Mouse (Mus musculus) retina, postnatal 1 day (tissue): ENCODE data around the gene Neu1.
A peak's percentile ranks its signal among the peaks of the same experiment; 100 is the strongest.
"Not testable (repeated sequence)": the region's sequence is repeated elsewhere in the genome, so short reads cannot be mapped to it uniquely, and the experiment has no call there.

Experiments used
- DNase-seq: peaks from one replicate; pipeline ENCODE4 v3.0.0-alpha.2; 2012

The Neu1 gene

GRCm38 (mm10) chr17:34910982-34911381 lies 20.1 kb upstream of the Neu1 start:
- DNase-seq = no peak

DNA sequence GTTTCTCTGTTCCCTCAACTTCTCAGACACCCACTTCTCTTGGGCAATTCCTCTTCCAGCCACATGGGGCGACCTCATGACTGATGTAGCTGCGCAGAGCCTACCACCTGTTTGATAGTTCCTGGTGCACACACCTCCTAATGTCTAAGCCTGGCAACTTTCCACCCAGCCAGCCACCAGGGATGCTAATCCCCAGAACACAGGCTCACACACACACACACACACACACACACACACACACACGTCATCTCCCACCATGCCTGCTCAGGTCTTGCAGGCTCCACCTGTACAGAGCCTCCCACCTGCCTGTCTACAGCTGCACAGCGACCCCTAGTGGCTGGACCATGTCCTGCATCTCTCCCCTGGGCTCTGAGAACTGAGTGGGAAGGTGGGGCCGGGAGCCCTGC lies 19.1 kb upstream of the Neu1 start:
- DNase-seq = peak; percentile 77

DNA sequence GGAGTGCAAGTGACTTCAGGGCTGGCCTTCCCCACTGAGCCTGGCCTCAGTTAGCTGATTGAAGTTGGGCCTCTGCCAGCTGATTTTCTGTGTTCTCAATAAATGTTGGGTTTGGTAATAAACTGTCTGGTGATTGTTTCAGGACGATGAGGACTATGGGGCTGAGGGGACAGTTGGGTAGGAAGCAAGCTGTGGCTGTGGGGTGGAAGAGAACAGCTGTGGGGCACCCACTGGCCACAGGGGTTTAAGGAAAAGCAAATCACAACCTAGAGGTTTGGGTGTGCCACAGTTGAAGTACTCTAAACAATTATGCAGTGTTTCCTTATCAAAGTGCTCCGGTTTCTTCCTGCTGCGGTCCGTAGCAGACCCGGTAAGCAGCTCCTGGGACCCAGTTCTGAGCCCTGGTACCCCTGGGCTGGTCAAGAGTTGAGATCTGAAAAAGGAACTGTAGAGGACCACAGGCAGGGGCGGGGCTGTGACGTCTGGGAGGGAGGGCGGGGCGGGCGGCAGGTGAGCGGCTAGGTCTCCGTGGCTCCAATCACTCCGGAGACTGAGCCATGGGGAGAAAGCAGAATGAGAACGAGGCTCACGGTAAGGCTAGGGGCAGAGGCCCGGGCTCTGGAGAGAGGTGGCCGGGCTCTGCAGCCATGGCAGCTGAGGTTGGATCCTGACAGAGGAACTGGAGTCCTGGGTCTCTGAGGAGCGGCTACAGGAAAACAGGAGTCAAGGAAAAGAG lies 17.0 kb upstream of the Neu1 start, which contains the start of gene Slc44a4:
Gene Slc44a4 (plus strand): TSS at position 537 of the 736 bp plus-strand sequence.
- DNase-seq = no peak

DNA sequence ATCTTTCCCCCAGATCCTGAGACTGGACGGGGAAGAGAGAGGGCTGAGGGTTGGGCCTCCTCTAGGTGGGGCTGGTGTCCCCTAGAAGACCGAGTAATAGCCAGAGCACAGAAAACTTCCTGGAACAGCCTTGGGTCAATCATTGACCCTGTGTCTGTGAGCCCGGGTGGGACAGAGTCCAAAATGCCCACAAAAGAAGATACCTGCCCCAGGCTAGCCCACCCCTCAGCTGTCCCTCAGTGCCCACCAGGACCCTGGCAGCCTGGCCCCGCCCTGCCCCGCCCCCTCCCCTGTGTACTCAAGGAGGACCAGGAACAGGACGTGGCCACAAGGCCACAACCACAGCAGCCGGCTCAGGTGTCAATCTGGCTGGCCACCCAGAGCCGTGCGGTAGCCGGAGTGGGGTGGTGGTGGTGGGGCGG lies 15.6 kb upstream of the Neu1 start:
- peak; percentile 35 for DNase-seq

DNA sequence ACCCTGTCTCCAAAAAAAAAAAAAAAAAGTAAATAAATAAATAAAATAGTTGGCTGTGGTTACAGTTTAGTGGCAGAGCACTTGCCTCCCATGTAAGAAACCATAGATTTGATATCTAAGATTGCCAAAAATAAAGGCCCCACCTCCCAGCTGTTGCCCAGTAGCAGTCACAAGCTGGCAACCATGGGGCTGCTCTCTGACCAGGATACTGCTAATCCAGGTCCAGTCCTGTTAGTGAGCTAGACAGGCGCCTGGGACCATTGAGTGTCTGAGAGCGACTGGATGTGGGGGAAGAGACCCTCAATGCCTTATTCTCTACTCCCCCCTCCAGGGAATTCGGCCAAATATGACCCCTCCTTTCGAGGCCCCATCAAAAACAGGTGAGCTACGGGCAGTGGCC lies 14.7 kb upstream of the Neu1 start:
- no peak for DNase-seq

DNA sequence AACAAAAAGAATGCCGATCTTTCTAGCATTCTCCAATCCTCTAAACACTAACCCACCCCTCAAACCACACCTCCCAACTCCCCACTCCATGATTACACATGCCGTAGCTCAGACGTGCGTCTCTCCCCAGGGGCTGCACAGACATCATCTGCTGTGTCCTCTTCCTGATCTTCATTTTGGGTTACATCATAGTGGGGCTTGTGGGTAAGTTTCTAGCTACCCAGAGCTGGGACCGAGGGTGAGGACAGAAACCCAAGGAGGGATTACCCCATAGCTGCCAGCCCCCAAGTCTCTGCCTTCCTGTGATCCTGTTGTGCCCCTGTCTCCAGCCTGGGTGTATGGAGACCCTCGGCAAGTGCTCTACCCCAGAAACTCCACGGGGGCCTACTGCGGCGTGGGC lies 13.9 kb upstream of the Neu1 start:
- no peak for DNase-seq

- DNase-seq = peak; percentile 22
Observed at GRCm38 (mm10) chr17:34922939-34923338, 8.1 kb upstream of the Neu1 start.

GRCm38 (mm10) chr17:34924258-34924657 lies 6.8 kb upstream of the Neu1 start:
- DNase-seq = no peak

DNA sequence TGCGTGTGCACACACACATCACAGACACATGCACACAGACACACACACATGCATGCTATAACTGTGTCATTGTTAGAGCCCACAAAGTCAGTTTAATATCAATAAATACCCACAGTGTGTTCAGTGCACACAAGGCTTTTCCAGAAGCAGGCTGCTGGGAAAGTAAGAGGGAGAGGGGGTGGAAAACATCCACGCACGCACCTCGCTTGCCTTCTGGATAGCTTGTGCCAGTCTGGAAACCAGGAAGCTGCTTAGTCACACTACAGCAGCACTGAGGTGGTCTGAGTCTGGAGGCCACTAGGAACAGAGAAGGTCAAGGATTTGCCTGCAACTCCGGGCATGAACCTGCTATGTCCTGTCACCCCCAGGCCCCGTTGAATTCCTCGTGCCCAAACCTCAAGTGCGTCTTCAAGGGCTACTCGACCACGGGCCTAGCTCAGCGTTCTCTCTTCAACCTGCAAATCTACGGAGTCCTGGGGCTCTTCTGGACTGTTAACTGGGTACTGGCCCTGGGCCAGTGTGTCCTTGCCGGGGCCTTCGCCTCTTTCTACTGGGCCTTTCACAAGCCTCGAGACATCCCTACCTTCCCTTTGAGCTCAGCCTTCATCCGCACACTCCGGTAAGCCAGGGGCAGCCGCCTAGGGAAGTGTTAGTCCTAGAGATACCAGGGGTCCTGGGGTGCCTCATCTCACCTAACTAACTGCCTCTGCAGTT lies 3.6 kb upstream of the Neu1 start:
- no peak for DNase-seq

GRCm38 (mm10) chr17:34928841-34929240 lies 2.2 kb upstream of the Neu1 start:
- DNase-seq = no peak

DNA sequence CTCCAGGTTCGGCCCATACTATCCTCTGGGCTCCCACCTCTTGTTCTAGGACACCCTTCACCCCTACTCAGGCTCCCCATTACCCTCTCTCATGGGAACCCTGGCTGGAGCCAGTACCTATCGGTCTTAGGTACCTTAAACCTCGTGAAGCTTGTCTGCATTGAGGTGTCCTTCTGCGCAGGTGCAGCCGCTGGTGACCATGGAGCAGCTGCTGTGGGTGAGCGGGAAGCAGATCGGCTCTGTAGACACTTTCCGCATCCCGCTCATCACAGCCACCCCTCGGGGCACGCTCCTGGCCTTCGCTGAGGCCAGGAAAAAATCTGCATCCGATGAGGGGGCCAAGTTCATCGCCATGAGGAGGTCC lies 664 bp downstream of the Neu1 start:
- DNase-seq = peak; percentile 52

GRCm38 (mm10) chr17:34932287-34932686 lies 1.2 kb downstream of the Neu1 start:
- no peak for DNase-seq

DNA sequence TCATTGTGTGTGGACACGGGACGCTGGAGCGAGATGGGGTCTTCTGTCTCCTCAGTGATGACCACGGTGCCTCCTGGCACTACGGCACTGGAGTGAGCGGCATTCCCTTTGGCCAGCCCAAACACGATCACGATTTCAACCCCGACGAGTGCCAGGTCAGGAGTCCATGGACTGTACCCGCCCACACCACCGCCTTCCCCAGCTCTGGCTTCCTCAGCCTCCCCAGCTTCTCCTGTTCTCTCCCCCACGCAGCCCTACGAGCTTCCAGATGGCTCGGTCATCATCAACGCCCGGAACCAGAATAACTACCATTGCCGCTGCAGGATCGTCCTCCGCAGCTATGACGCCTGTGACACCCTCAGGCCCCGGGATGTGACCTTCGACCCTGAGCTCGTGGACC lies 3.0 kb downstream of the Neu1 start:
- no peak for DNase-seq

DNA sequence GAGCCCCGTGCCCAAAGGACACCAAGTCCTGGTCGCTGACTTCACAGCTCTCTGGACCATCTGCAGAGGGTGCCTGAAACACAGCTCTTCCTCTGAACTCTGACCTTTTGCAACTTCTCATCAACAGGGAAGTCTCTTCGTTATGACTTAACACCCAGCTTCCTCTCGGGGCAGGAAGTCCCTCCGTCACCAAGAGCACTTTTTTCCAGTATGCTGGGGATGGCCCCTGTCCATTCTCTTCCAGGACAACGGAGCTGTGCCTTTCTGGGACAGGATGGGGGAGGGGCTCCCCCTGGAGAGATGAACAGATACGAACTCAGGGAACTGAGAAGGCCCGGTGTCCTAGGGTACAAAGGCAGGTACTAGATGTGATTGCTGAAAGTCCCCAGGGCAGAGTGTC lies 3.8 kb downstream of the Neu1 start:
- DNase-seq = no peak

GRCm38 (mm10) chr17:34937960-34938505 lies 7.0 kb downstream of the Neu1 start:
- DNase-seq = no peak

- peak; percentile 41 for DNase-seq
Observed at GRCm38 (mm10) chr17:34941344-34942041, 10.4 kb downstream of the Neu1 start.

- DNase-seq = no peak
Observed at GRCm38 (mm10) chr17:34943128-34943815, 12.2 kb downstream of the Neu1 start.

DNA sequence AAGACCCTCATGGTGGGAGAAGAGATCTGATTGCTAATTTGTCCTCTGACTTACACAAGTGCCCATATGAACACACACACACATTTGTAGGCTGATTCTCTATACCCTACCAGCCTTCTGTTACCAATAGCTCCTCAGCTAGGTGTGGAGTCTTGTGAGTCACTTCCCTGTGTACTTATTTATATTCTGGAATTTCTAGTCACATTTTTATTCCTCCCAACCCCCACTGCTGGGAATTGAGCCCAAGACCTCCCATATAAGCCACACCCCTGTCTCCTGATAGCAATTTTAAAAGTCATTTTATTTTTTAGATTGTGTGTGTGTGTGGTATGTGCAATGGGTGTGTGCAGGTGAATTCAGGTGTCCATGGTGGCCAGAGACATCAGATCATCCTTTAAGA lies 13.3 kb downstream of the Neu1 start:
- no peak for DNase-seq

GRCm38 (mm10) chr17:34946486-34947140 lies 15.6 kb downstream of the Neu1 start:
- DNase-seq = no peak

DNA sequence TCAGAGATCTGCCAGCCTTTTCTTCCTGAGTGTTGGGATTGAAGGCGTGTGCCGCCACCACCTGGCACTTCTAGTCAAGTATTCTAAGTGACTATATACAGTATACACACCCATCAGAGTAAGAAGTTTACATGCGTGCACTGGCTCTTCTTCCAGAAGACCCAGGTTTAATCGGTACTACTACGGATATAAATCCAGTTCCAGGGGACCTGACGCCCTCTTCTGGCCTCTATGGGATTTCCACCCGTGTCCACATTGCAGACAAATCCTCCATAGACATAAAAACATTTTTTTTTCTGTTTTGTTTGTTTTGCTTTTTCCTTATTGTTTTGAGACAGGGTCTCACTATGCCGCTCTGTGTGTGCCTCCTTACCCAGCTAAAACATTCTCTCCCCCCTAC lies 16.6 kb downstream of the Neu1 start:
- DNase-seq = peak; percentile 56

DNA sequence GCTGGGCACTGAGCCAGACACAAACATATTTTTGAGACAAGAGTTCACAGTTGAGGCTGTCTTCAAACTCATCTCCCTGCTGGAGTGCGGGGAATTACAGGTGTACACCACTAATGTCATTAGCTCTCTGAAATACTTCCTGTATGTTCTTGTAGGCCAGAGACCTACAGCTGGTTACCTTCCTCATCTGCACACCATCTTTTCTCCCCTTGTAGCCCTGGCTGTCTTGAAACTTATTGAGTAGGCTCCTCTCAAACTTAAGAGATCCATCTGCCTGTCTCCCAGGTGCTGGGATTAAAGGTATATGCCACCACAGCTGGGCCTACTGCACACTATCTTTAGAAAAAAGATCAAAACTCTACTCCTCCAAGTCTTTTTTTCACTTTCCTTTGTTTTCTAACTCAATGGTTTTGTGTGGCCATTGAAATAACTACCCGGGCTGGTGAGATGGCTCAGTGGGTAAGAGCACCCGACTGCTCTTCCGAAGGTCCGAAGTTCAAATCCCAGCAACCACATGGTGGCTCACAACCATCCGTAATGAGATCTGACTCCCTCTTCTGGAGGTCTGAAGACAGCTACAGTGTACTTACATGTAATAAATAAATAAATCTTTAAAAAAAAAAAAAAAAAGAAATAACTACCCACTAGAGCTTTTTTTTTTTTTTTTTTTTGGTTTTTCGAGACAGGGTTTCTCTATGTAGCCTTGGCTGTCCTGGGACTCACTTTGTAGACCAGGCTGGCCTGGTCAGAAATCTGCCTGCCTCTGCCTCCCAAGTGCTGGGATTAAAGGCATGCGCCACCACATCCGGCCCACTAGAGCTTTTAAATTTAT lies 17.9 kb downstream of the Neu1 start:
- not testable (repeated sequence) for DNase-seq
